Mouse (Mus musculus) limb, embryonic 14.5 days (tissue): Measurements from ENCODE around the gene Ccdc38. TPM values are rescaled to one million over a fixed set of nuclear protein-coding genes. Genes with fewer than 3 reads are reported as not detected.

ENCODE experiments used
- ATAC-seq: fragments of 200-750 bp; cut with Nextera tagmentation; 2 replicates; pipeline ENCODE4 v1.8.0; 2017; ENCODE audit warnings: low read depth, moderate number of reproducible peaks, moderate TSS enrichment; ENCODE audit not compliant: low FRiP score
- DNase-seq: peaks from one replicate; pipeline ENCODE4 v3.0.0-alpha.2; 2015; ENCODE audit warnings: low spot score
- H3K27ac ChIP-seq: fragments of 300-500 bp; sonication (generic); replicated peaks from 2 replicates; pipeline ENCODE4 v1.5.1; 2014; ENCODE audit warnings: low read depth, mild to moderate bottlenecking, low read length, moderate library complexity, mixed read lengths
- H3K27me3 ChIP-seq: fragments of 300-500 bp; sonication (generic); 2 replicates; pipeline ENCODE4 v1.6.1; 2014; ENCODE audit warnings: low read length, mixed read lengths; ENCODE audit not compliant: control insufficient read depth, insufficient read depth
- H3K36me3 ChIP-seq: fragments of 300-500 bp; sonication (generic); 2 replicates; pipeline ENCODE4 v1.6.1; 2014; ENCODE audit warnings: mild to moderate bottlenecking, low read length, moderate library complexity, mixed read lengths; ENCODE audit not compliant: control insufficient read depth, insufficient read depth
- H3K4me1 ChIP-seq: fragments of 300-500 bp; sonication (generic); 2 replicates; pipeline ENCODE4 v1.6.1; 2014; ENCODE audit warnings: antibody characterized with exemption, low read length, mixed read lengths; ENCODE audit not compliant: control insufficient read depth, insufficient read depth
- H3K4me2 ChIP-seq: fragments of 300-500 bp; sonication (generic); replicated peaks from 2 replicates; pipeline ENCODE4 v1.6.1; 2014; ENCODE audit warnings: low read depth, mild to moderate bottlenecking, low read length, moderate library complexity; ENCODE audit not compliant: severe bottlenecking
- H3K4me3 ChIP-seq: fragments of 300-500 bp; sonication (generic); replicated peaks from 2 replicates; pipeline ENCODE4 v1.5.1; 2014; ENCODE audit warnings: low read length
- H3K9ac ChIP-seq: fragments of 300-500 bp; sonication (generic); 2 replicates; pipeline ENCODE4 v1.6.1; 2014; ENCODE audit warnings: mild to moderate bottlenecking, low read depth, low read length, moderate library complexity; ENCODE audit not compliant: severe bottlenecking
- H3K9me3 ChIP-seq: fragments of 300-500 bp; sonication (generic); 2 replicates; pipeline ENCODE4 v1.6.1; 2016; ENCODE audit warnings: low read length; ENCODE audit not compliant: control insufficient read depth
- POLR2A ChIP-seq: fragments of 200-500 bp; IDR thresholded peaks from 2 replicates; pipeline ENCODE4 v1.8.0; 2012; ENCODE audit warnings: inconsistent platforms, mild to moderate bottlenecking, moderate library complexity, borderline replicate concordance; ENCODE audit not compliant: insufficient read depth, insufficient read length; ENCODE audit errors: extremely low read depth
- WGBS: fragments of 180-500 bp; shearing (Covaris S2); extraction: QIAGEN DNeasy Blood & Tissue Kit; methylation state at CpG from one replicate; pipeline ENCODE4 v1.1.7; 2014; 5-methylcytosine and 5-hydroxymethylcytosine counted together
- polyA plus RNA-seq, 2 experiments: library from polyadenylated mRNA; depleted of rRNA in 1 of 2; stranded (reverse) in 1 of 2; unstranded in 1 of 2; fragments of >200 nt; fragmentation: Nextera tagmentation in 1 of 2; extraction: Ambion mirVana in 1 of 2; gene quantifications; 2 replicates each; pipeline versions ENCODE4 v1.2.1 to v1.2.3; 2012 to 2014

Ccdc38 gene
- polyA plus RNA-seq, 2 experiments, result 0.01 to 0.39 TPM

DNA sequence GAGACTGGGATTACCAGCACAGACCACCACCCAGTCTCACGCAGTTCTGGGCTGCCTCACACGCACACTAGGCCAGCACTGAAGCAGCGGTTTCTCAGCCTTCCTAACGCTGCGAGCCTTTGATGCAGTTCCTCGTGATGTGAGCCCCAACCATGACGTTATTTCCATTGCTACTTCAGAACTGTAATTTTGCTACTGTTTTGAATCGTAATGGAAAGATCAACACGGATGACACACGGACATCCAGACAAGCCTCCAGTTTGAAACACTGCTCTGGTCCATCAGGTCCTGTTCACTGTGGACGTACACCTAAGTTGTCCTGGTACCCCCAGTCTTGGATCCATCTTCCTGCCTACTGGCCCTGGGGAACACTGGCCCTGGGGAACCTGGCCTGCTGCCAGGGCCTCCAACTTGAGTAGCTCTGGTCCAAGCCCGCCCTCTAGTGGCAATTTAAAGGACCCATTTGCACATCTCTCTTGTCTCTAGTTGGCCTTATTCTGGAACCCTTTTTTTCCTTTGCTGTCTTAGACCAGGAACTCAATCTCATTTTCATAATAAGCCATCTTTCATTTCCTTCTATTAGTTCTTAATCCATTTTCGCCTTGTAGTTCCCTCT lies 36.9 kb downstream of the Ccdc38 start:
- no peak for TF ChIP-seq POLR2A
- no peaks in the 10 kb centered on the region for H3K9me3 ChIP-seq
- no peak overlapping the region for H3K27ac ChIP-seq

GRCm38 (mm10) chr10:93588796-93589195 lies 48.4 kb downstream of the Ccdc38 start:
- no peaks in the 10 kb centered on the region for H3K27me3 ChIP-seq
- H3K36me3 ChIP-seq, result peaks cover 26% of the 10 kb centered on the region
- peak overlapping the region; percentile 74 for H3K9ac ChIP-seq
- no peak for TF ChIP-seq POLR2A
- 0 out of 2 replicates have a peak overlapping the region, but pooled peaks have one; percentile 59 for H3K27ac ChIP-seq
- H3K4me1 ChIP-seq, result peaks cover 9% of the 10 kb centered on the region
- no peak for DNase-seq
- under 1% methylated on average over 11 of the region's 11 CpGs for WGBS
- peak overlapping the region; percentile 74 for H3K4me3 ChIP-seq
- ATAC-seq, result no peak
- peak overlapping the region; percentile 91 for H3K4me2 ChIP-seq
- no peaks in the 10 kb centered on the region for H3K9me3 ChIP-seq

More for the DNA sequence above, 36.9 kb downstream of the Ccdc38 start:
- H3K36me3 ChIP-seq, result peaks cover 17% of the 10 kb centered on the region
- H3K9ac ChIP-seq, result no peak overlapping the region
- WGBS, result 71% methylated on average over 13 of the region's 13 CpGs
- no peaks in the 10 kb centered on the region for H3K27me3 ChIP-seq
- ATAC-seq (0 out of 2 replicates have a peak, but pooled peaks have one; percentile 34), DNase-seq (peak; percentile 80)
- no peaks in the 10 kb centered on the region for H3K4me1 ChIP-seq
- no peak overlapping the region for H3K4me3 ChIP-seq
- H3K4me2 ChIP-seq, result no peak overlapping the region

GRCm38 (mm10) chr10:93589281-93589848 lies 48.9 kb downstream of the Ccdc38 start, which contains the start of gene Snrpf:
Gene Snrpf (minus strand): TSS chr10:93589706.
- TF ChIP-seq POLR2A, result no peak
- peak within 1 kb of the TSS; percentile 74 for H3K4me3 ChIP-seq
- DNase-seq (peak; percentile 95), ATAC-seq (peak; percentile 91)
- WGBS, result 0% methylated on average over 35 of the region's 63 CpGs
- H3K36me3 ChIP-seq, result peaks cover 23% of the 10 kb centered on the region
- peak within 1 kb of the TSS; percentile 59; the same call in 1 of the 2 replicates for H3K27ac ChIP-seq
- no peaks in the 10 kb centered on the region for H3K9me3 ChIP-seq
- peaks cover 9% of the 10 kb centered on the region for H3K4me1 ChIP-seq
- no peaks in the 10 kb centered on the region for H3K27me3 ChIP-seq
- peak within 1 kb of the TSS; percentile 91 for H3K4me2 ChIP-seq
- peak within 1 kb of the TSS; percentile 74 for H3K9ac ChIP-seq

DNA sequence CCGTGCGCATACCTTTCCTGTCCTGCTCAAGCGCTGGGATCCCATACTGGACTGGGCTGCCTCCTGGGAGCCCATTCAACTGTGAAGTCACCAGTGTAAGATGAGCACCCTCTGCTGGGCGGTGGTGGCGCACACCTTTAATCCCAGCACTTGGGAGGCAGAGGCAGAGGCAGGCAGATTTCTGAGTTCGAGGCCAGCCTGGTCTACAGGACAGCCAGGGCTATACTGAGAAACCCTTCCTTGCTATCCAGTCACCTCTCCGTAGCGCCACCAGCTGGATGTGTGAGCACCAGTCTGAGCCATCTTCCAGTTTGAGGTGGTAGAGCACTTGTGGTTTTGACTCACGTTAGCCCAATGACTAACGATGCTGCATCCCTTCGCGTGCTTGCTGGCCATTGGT lies 52.0 kb downstream of the Ccdc38 start:
- H3K4me3 ChIP-seq, result no peak overlapping the region
- H3K27me3 ChIP-seq, result no peaks in the 10 kb centered on the region
- no peak overlapping the region for H3K9ac ChIP-seq
- no peak for DNase-seq
- no peak overlapping the region for H3K4me2 ChIP-seq
- TF ChIP-seq POLR2A, result no peak
- WGBS, result 55% methylated on average over 12 of the region's 12 CpGs
- no peak for ATAC-seq
- H3K36me3 ChIP-seq, result no peaks in the 10 kb centered on the region
- no peak overlapping the region for H3K27ac ChIP-seq
- H3K4me1 ChIP-seq, result peaks cover 9% of the 10 kb centered on the region
- no peaks in the 10 kb centered on the region for H3K9me3 ChIP-seq

- peak overlapping the region; percentile 70 for H3K4me2 ChIP-seq
- H3K27ac ChIP-seq, result no peak overlapping the region
- peak overlapping the region; percentile 50 for H3K9ac ChIP-seq
- no peaks in the 10 kb centered on the region for H3K27me3 ChIP-seq
- ATAC-seq, result peak; percentile 71
- peak overlapping the region; percentile 41 for H3K4me3 ChIP-seq
- H3K36me3 ChIP-seq, result no peaks in the 10 kb centered on the region
- DNase-seq, result peak; percentile 90
- WGBS, result 1% methylated on average over 22 of the region's 22 CpGs
- H3K4me1 ChIP-seq, result no peaks in the 10 kb centered on the region
- H3K9me3 ChIP-seq, result no peaks in the 10 kb centered on the region
- no peak for TF ChIP-seq POLR2A
These were observed 53.6 kb downstream of the Ccdc38 start for GRCm38 (mm10) chr10:93594022-93594482.
